Mouse (Mus musculus) heart, adult 2 months (tissue): ENCODE data around the gene Gpcpd1.

Experiments used
- CTCF ChIP-seq: fragments of 200-600 bp; IDR thresholded peaks from 2 replicates; pipeline ENCODE4 v1.8.1; 2022; ENCODE audit warnings: antibody characterized with exemption, mild to moderate bottlenecking, moderate library complexity
- POLR2A ChIP-seq: fragments of 200-500 bp; IDR thresholded peaks from 2 replicates; pipeline ENCODE4 v1.6.1; 2011; ENCODE audit warnings: mild to moderate bottlenecking, low read depth, low read length, control low read depth; ENCODE audit not compliant: insufficient read depth

- TF ChIP-seq CTCF (no peak), POLR2A (no peak)
Measured at GRCm38 (mm10) chr2:132595601-132596235, 8.2 kb upstream of the Gpcpd1 start.
